In the genomic region with DNA sequence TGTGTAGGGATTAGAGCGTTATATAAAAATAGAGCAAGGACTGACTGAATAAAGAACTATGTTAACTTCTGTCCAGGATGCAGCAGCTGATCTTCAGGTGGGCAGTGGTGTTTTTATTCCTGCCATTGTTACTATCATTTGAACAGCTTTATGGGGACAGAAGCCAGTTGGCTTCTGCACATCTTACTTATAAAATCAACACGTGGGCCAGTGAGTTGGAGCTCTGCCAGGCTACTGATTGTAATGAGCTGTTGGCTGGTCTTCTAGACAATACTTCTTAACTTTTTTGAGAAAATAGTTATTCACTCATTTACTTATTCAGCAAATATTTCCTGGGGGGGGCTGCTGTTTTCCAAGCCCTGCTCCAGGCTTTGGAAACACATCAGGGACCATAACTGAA, we compare ENCODE assay signal across 15 mouse cellular contexts.
DNase-seq lines count a peak whose midpoint lies in the region; ATAC-seq and TF ChIP-seq lines count a peak whose summit lies in the region.
"Had no signal": no experiment of that assay in that cellular context is flagged by ENCODE, and none has a peak within 500 bp of the region (broad histone marks: within the 10 kb centered on the region; RNA-seq: fewer than 3 reads in every experiment).

No protein-coding gene starts in this region.

- no peak for TF ChIP-seq CTCF in liver, postnatal 0 days (IDR thresholded peaks at IDR 0.05; ENCODE audit: low read depth)

- H3K9me3 ChIP-seq in kidney, embryonic 15.5 days (replicated peaks), result no peaks in the 10 kb centered on the region
- H3K9me3 ChIP-seq in liver, postnatal 0 days (ENCODE audit: low read length), result no peaks in the 10 kb centered on the region
- no peaks in the 10 kb centered on the region for H3K9me3 ChIP-seq in hindbrain, embryonic 16.5 days (ENCODE audit: control insufficient read depth, low read length)
- H3K9me3 ChIP-seq: intestine, embryonic 15.5 days; midbrain, embryonic 15.5 days; neural tube, embryonic 13.5 days had no signal

- H3K4me1 ChIP-seq in kidney, embryonic 15.5 days, result peaks cover 50% of the 10 kb centered on the region
- H3K4me1 ChIP-seq in liver, postnatal 0 days (ENCODE audit: insufficient read depth), result no peaks in the 10 kb centered on the region; the same call in 1 of the 2 replicates
- H3K4me1 ChIP-seq in hindbrain, embryonic 16.5 days (ENCODE audit: control insufficient read depth, insufficient read depth, low read depth, low read length), result peaks cover 14% of the 10 kb centered on the region
- H3K4me1 ChIP-seq: intestine, embryonic 15.5 days had no signal

- H3K4me2 ChIP-seq in kidney, embryonic 15.5 days, result no peak overlapping the region
- H3K4me2 ChIP-seq in liver, postnatal 0 days (ENCODE audit: low read depth, low read length), result no peak overlapping the region
- H3K4me2 ChIP-seq in hindbrain, embryonic 16.5 days (ENCODE audit: low read length), result no peak overlapping the region
- H3K4me2 ChIP-seq: intestine, embryonic 15.5 days; midbrain, embryonic 15.5 days; neural tube, embryonic 13.5 days had no signal

- H3K27me3 ChIP-seq in kidney, embryonic 15.5 days, result peaks cover 35% of the 10 kb centered on the region
- H3K27me3 ChIP-seq in liver, postnatal 0 days (ENCODE audit: insufficient read depth, low read length), result no peaks in the 10 kb centered on the region
- peaks cover 2% of the 10 kb centered on the region for H3K27me3 ChIP-seq in hindbrain, embryonic 16.5 days (replicated peaks; ENCODE audit: control insufficient read depth, insufficient read depth, low read length)
- H3K27me3 ChIP-seq: intestine, embryonic 15.5 days had no signal

- H3K9ac ChIP-seq in kidney, embryonic 15.5 days, result no peak overlapping the region
- H3K9ac ChIP-seq in liver, postnatal 0 days (replicated peaks), result 0 out of 2 replicates have a peak overlapping the region, but pooled peaks have one; percentile 21
- no peak overlapping the region for H3K9ac ChIP-seq in hindbrain, embryonic 16.5 days (ENCODE audit: low read depth, low read length)
- H3K9ac ChIP-seq: intestine, embryonic 15.5 days; midbrain, embryonic 15.5 days; neural tube, embryonic 13.5 days had no signal

- no peak for TF ChIP-seq EP300 in liver, postnatal 0 days (IDR thresholded peaks at IDR 0.05; ENCODE audit: low read depth)

- peak; percentile 39 for DNase-seq in adrenal gland, postnatal 10 days
- DNase-seq in adrenal gland, postnatal 25 days, result no peak
- peak; percentile 65 for DNase-seq in kidney, adult 9 months
- DNase-seq in liver, postnatal 0 days, result no peak
- no peak for DNase-seq in liver
- peak; percentile 31 for DNase-seq in lung, postnatal 14 days
- DNase-seq: cerebellum, adult 11-12 months; retina, postnatal 1 day; thymus, adult 2 months had no signal

- H3K27ac ChIP-seq in kidney, embryonic 15.5 days, result no peak overlapping the region
- H3K27ac ChIP-seq in liver, postnatal 0 days (ENCODE audit: low read depth), result peak overlapping the region; percentile 72
- no peak overlapping the region for H3K27ac ChIP-seq in hindbrain, embryonic 16.5 days (ENCODE audit: low read depth, low read length)
- H3K27ac ChIP-seq: intestine, embryonic 15.5 days; midbrain, embryonic 15.5 days; neural tube, embryonic 13.5 days had no signal

- H3K4me3 ChIP-seq in kidney, embryonic 15.5 days (replicated peaks), result no peak overlapping the region
- H3K4me3 ChIP-seq in liver, postnatal 0 days (ENCODE audit: low read depth, low read length), result no peak overlapping the region
- no peak overlapping the region for H3K4me3 ChIP-seq in hindbrain, embryonic 16.5 days (ENCODE audit: low read length)
- H3K4me3 ChIP-seq: erythroblast, embryonic 14.5 days; intestine, embryonic 15.5 days; midbrain, embryonic 15.5 days; neural tube, embryonic 13.5 days had no signal

- no peak for ATAC-seq in kidney, embryonic 15.5 days (replicated peaks; ENCODE audit: low FRiP score)
- no peak for ATAC-seq in liver, postnatal 0 days
- no peak for ATAC-seq in hindbrain, embryonic 16.5 days
- ATAC-seq: intestine, embryonic 15.5 days; midbrain, embryonic 15.5 days had no signal

- H3K36me3 ChIP-seq in kidney, embryonic 15.5 days, result no peaks in the 10 kb centered on the region
- no peaks in the 10 kb centered on the region for H3K36me3 ChIP-seq in liver, postnatal 0 days (replicated peaks; ENCODE audit: insufficient read depth, low read length)
- H3K36me3 ChIP-seq in hindbrain, embryonic 16.5 days (ENCODE audit: control insufficient read depth, insufficient read depth, low read length), result no peaks in the 10 kb centered on the region; the same call in 1 of the 2 replicates
- H3K36me3 ChIP-seq: intestine, embryonic 15.5 days; midbrain, embryonic 15.5 days; neural tube, embryonic 13.5 days had no signal

- WGBS in kidney, embryonic 15.5 days, result 43% methylated on average over 2 of the region's 2 CpGs
- WGBS in liver, postnatal 0 days (ENCODE audit: insufficient replicate concordance), result 62% methylated on average over 2 of the region's 2 CpGs
- WGBS in hindbrain, embryonic 16.5 days, result 61% methylated on average over 2 of the region's 2 CpGs

Comparison
In these comparisons a context has a peak if more than half of its experiments do, and no peak if none do; other contexts are left out.
1. DNase-seq: peak in adrenal gland, postnatal 10 days (single experiment), kidney, adult 9 months (single experiment) and lung, postnatal 14 days (single experiment); none in adrenal gland, postnatal 25 days (single experiment), liver, postnatal 0 days (single experiment) and liver (single experiment).